Mouse (Mus musculus) thymus, adult 2 months (tissue): ENCODE measurements at regions not wholly inside any gene's neighbourhood (a gene's known extent, or its start where the extent isn't known, plus 50 kb on each side); places are given as distances from the start of the nearest gene placed in this dataset.

Source experiments
- DNase-seq: peaks from one replicate; pipeline ENCODE4 v3.0.0; 2021
- H3K27ac ChIP-seq: fragments of 200-500 bp; 2 replicates; pipeline ENCODE4 v1.5.1; 2012; ENCODE audit warnings: low read length, control low read depth; ENCODE audit not compliant: control insufficient read depth, insufficient read depth
- H3K27me3 ChIP-seq: fragments of 200-500 bp; 2 replicates; pipeline ENCODE4 v1.6.1; 2012; ENCODE audit warnings: mild to moderate bottlenecking, low read length, moderate library complexity, mixed read lengths; ENCODE audit not compliant: control insufficient read depth, insufficient read depth
- H3K36me3 ChIP-seq: fragments of 200-500 bp; 2 replicates; pipeline ENCODE4 v1.6.1; 2012; ENCODE audit warnings: mild to moderate bottlenecking, low read length, moderate library complexity; ENCODE audit not compliant: control insufficient read depth, insufficient read depth
- H3K4me1 ChIP-seq: fragments of 200-500 bp; replicated peaks from 2 replicates; pipeline ENCODE4 v1.6.1; 2012; ENCODE audit warnings: low read length; ENCODE audit not compliant: control insufficient read depth, insufficient read depth
- H3K4me3 ChIP-seq: fragments of 200-500 bp; 2 replicates; pipeline ENCODE4 v1.5.1; 2012; ENCODE audit warnings: mild to moderate bottlenecking, low read length, control low read depth, moderate library complexity; ENCODE audit not compliant: control insufficient read depth, insufficient read depth
- CTCF ChIP-seq: fragments of 200-500 bp; IDR thresholded peaks from 2 replicates; pipeline ENCODE4 v1.5.1; 2012; ENCODE audit warnings: mild to moderate bottlenecking, control low read depth, low read length, moderate library complexity, borderline replicate concordance; ENCODE audit not compliant: control insufficient read depth, poor library complexity, insufficient read depth; ENCODE audit errors: extremely low read depth
- POLR2A ChIP-seq: fragments of 200-500 bp; IDR thresholded peaks from 2 replicates; pipeline ENCODE4 v1.6.1; 2012; ENCODE audit warnings: mild to moderate bottlenecking, low read length, control low read depth, moderate library complexity; ENCODE audit not compliant: control insufficient read depth, poor library complexity, insufficient read depth; ENCODE audit errors: extremely low read depth
- WGBS: fragments of 180-500 bp; shearing (Covaris S2); methylation state at CpG from one replicate; pipeline ENCODE4 v1.1.7; 2018; 5-methylcytosine and 5-hydroxymethylcytosine counted together

DNA sequence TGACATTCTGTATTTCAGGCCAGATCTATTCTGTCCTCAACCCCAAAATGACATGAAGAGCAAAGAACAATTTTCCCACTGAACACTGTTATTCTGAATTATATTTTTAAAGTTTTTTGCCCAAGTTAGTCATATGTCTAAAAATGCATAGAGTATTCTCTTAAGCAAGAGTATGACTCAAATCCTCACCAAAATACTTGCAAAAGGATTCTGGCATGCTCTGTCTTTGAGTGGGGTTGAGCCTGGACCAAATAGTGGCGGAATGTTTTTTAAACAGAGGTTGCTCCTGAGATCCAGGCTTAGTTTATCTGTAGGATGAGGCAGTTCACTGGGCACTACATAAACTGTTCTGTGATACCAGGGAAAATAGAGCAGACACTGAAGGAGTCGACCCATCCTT is 631.4 kb upstream of the 2610301B20Rik start:
- TF ChIP-seq POLR2A = no peak
- TF ChIP-seq CTCF = no peak
- Histone ChIP-seq H3K4me3 (no peak overlapping the region), H3K4me1 (no peaks in the 10 kb centered on the region), H3K36me3 (no peaks in the 10 kb centered on the region), H3K27ac (no peak overlapping the region), H3K27me3 (no peaks in the 10 kb centered on the region)
- DNase-seq = no peak
- 91% methylated on average over 2 of the region's 2 CpGs for WGBS

- WGBS = 89% methylated on average over 6 of the region's 6 CpGs
- no peak for TF ChIP-seq POLR2A
- TF ChIP-seq CTCF = no peak
- H3K27me3 ChIP-seq = no peaks in the 10 kb centered on the region
- H3K4me3 ChIP-seq = no peak overlapping the region
- H3K27ac ChIP-seq = no peak overlapping the region
- H3K36me3 ChIP-seq = no peaks in the 10 kb centered on the region
- no peak for DNase-seq
- H3K4me1 ChIP-seq = no peaks in the 10 kb centered on the region
Measured at GRCm38 (mm10) chr4:10254029-10254690, 620.1 kb upstream of the 2610301B20Rik start.

DNA sequence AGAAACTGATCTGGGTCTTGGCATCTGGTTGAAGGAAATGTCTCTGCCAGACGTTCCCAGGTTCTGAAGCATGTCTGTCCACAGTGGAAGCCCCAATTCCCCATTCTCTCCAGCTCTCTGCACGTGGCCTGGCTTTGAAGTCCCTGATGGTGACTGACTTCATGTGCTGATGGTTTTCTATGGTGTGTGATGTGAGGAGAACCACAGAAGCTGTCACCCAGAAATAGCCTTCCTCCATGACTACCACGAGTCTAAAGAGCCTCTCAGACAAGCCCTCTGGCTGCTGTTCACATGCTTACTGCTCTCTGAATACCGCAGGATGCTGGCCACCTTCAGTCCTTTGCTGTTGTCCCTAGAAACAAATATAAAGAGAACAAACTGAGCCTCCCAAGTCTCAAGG is 616.8 kb upstream of the 2610301B20Rik start:
- TF ChIP-seq CTCF (no peak), POLR2A (no peak)
- no peaks in the 10 kb centered on the region for H3K4me1 ChIP-seq
- no peaks in the 10 kb centered on the region for H3K36me3 ChIP-seq
- H3K27ac ChIP-seq = no peak overlapping the region
- H3K4me3 ChIP-seq = no peak overlapping the region
- no peak for DNase-seq
- WGBS = 65% methylated on average over 4 of the region's 4 CpGs
- H3K27me3 ChIP-seq = no peaks in the 10 kb centered on the region

DNA sequence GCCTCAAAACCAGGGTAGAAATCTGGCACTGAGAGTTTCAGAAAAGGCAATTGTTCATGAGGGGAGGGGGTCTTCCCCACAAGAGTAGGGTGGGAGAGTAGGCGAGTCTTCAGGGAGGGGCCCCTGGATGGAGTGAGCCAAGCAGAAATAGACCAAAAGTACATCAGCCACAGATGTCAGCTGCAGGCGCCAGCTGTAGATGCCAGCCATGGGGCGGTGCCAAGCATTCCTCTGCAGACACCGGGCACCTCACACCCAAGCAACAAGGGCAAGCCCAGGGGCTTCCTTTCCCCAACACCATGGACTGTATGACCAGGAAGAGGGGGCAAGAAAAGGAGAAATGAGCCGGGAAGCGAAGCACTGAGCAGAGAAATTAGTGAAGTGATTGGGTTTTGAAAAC is 613.9 kb upstream of the 2610301B20Rik start:
- TF ChIP-seq POLR2A = no peak
- TF ChIP-seq CTCF = no peak
- Histone ChIP-seq H3K27ac (no peak overlapping the region), H3K4me1 (no peaks in the 10 kb centered on the region), H3K4me3 (no peak overlapping the region), H3K36me3 (no peaks in the 10 kb centered on the region), H3K27me3 (no peaks in the 10 kb centered on the region)
- no peak for DNase-seq
- WGBS = 83% methylated on average over 6 of the region's 6 CpGs

DNA sequence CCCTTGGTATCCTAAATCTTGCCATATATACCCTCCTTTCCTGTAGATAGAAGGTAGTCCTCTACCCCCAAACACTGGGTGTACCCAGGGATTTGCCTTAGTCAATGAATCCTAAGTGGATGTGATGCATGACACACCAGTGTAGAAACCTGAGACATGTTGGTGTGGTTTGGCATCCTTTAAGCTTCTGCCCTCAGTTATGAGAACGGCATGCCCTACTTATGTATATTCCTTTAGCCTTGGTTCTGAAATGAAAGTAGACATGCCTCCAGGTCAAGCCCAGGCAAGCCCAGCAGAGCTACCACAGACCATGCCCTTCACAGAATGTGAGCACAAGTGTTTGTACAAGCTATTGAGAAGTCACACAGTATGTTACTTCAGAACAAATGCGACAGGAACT is 608.4 kb upstream of the 2610301B20Rik start:
- Histone ChIP-seq H3K36me3 (no peaks in the 10 kb centered on the region), H3K4me3 (no peak overlapping the region), H3K27ac (no peak overlapping the region), H3K27me3 (no peaks in the 10 kb centered on the region), H3K4me1 (no peaks in the 10 kb centered on the region)
- no peak for DNase-seq
- TF ChIP-seq CTCF (no peak), POLR2A (no peak)
- 90% methylated on average over 2 of the region's 2 CpGs for whole genome bisulfite sequencing

- no peaks in the 10 kb centered on the region for H3K4me1 ChIP-seq
- H3K27me3 ChIP-seq = no peaks in the 10 kb centered on the region
- H3K27ac ChIP-seq = no peak overlapping the region
- WGBS = 87% methylated on average over 2 of the region's 2 CpGs
- TF ChIP-seq POLR2A (no peak), CTCF (no peak)
- no peaks in the 10 kb centered on the region for H3K36me3 ChIP-seq
- no peak for DNase-seq
- H3K4me3 ChIP-seq = no peak overlapping the region
Measured at GRCm38 (mm10) chr4:10285562-10285961, 588.7 kb upstream of the 2610301B20Rik start.

- Histone ChIP-seq H3K4me1 (no peaks in the 10 kb centered on the region), H3K36me3 (no peaks in the 10 kb centered on the region), H3K27ac (no peak overlapping the region), H3K4me3 (no peak overlapping the region), H3K27me3 (no peaks in the 10 kb centered on the region)
- no peak for DNase-seq
- TF ChIP-seq CTCF = no peak
- no peak for TF ChIP-seq POLR2A
- WGBS = 77% methylated on average over 3 of the region's 3 CpGs
Measured at GRCm38 (mm10) chr4:10290326-10290725, 584.0 kb upstream of the 2610301B20Rik start.
